Mouse (Mus musculus) liver, embryonic 14 days (tissue): ENCODE results near the gene B430218F22Rik. TPM values are rescaled to one million over a fixed set of nuclear protein-coding genes. Genes with fewer than 3 reads are reported as not detected.

Experiments
- polyA plus RNA-seq: library from polyadenylated mRNA; depleted of rRNA; stranded (reverse); fragments of >200 nt; gene quantifications from 2 replicates; pipeline ENCODE4 v1.2.3, GENCODE M21; 2012; rRNA removed

The B430218F22Rik gene
- 0.06 and 0.07 TPM in 2 replicates for polyA plus RNA-seq

DNA sequence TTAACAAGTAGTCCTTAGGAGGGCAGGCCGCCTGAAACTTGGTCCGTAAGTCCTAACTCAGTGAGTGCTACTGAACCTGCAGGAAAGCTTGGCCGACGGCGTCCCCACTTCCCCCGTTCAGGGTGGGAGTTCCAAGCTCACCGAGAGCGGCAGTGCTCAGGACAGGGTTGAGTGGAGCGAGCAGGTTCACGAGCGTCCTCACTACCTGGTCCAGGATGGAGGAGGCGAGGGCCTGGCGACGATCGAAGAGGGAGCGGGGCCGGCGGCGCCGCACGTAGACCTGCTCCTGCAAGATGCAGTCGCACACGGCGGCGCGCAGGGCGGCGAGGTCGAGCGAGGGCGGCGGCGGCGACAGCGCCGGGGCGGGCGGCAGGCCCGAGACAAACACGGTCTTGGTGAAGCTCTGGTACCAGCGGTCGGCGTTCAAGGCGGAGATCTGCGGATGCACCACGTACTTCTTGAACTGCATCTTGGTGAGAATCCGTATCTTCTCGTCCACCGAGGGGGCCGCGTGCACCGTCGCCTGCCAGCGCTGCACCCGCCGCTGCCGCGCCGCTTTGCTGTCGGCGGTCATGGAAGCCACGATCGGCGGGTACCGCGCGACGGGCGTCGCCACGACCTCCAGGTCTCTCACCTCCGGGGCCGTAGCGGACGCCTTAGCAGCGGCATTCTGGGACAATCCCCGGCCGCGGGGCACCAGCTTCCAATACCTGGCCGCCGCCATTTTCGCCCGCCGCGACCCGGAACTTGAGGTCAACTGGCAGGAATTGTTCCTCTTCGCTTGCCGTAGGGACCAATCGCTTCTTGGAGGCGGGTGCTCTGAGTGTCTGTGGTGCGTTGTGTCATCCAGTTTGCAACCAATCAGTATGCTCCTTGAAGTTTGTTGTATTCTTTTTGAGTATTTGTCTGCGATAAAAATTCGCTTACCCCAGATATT, at the start of gene B430218F22Rik, which contains the start of gene Mrps30:
Gene B430218F22Rik, plus strand, starts transcription at position 120 of the 937 bp plus-strand sequence.
Gene Mrps30, minus strand, starts transcription at position 742 of the 937 bp plus-strand sequence.

Other genes starting within 250 kb of the B430218F22Rik start
- gene Mrps30, start 622 bp downstream of the B430218F22Rik start, polyA plus RNA-seq, result 8.3 and 9.5 TPM in 2 replicates